Mouse (Mus musculus) liver, adult 2 months (tissue): ENCODE measurements around the gene Rab5c.

Experiments
- CTCF ChIP-seq: fragments of 200-500 bp; IDR thresholded peaks from 2 replicates; pipeline ENCODE4 v1.5.1; 2011; ENCODE audit warnings: low read depth, low read length, control low read depth
- POLR2A ChIP-seq: fragments of 200-500 bp; IDR thresholded peaks from 2 replicates; pipeline ENCODE4 v1.6.1; 2011; ENCODE audit warnings: low read length, control low read depth; ENCODE audit not compliant: insufficient read depth; ENCODE audit errors: extremely low read depth

- TF ChIP-seq CTCF (no peak), POLR2A (no peak)
Observed at GRCm38 (mm10) chr11:100721254-100721653, 16.8 kb downstream of the Rab5c start.
